Mouse (Mus musculus): ENCODE data around the gene Zbtb20. TPM values are rescaled to one million over a fixed set of nuclear protein-coding genes. Genes with fewer than 3 reads are reported as not detected.

Gene Zbtb20
- polyA plus RNA-seq, 2 experiments from 2014 or later, result 41.3 to 43.4 TPM

DNA sequence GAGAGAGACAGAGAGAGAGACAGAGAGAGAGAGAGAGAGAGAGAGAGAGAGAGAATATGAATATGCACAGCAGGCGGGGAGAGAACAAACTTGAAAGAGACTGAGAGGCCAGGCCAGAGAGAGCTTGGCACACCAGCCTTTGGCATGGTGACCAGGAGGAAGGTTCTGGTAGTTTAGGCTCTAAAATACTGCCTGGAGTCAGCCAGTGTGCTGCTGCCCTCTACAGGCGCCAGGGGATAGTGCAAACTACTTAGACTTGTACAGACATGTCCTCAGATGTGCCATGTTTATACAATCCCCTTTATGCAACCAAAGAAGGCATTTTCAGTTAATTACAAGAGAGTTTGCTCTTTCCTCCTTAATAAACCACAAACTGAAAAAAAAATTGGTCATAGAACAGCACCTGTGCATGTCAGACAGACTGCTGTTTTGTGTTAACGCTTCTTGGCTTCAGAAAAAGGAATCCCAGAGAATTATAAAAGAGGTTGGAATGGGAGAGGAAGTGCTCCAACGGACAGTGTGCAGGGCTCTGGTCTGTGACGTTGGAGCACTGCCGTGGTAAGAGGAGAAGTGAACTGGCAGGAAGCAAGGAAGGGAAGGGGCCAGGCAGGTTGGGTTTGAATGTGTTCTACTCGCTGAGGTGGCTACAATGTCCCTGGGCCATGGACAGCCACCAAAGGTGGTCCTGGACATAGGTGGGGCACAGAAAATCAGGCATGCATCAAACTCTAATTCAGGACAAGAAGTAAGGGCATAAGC lies 698.5 kb downstream of the Zbtb20 start:
- peak; percentile 86 for ATAC-seq

DNA sequence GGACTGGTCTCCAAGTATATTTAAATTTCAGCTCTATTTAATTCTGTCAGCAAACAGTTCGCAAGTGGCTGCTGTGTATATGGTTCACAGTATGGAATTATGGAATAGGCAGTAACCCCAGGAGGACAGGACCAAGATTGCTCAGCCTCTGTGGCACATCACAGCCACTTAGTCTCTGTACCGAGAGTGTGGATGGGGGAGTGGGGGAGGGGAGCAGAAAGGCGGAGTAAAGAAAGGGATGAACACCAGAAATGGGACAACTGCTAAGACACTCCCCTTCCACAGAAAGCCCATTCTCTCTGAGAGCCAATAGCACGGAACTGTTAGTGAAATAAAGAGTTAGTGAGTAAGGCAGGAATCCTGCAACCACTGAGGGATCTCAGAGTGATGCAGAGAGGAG lies 699.4 kb downstream of the Zbtb20 start:
- no peak for ATAC-seq

DNA sequence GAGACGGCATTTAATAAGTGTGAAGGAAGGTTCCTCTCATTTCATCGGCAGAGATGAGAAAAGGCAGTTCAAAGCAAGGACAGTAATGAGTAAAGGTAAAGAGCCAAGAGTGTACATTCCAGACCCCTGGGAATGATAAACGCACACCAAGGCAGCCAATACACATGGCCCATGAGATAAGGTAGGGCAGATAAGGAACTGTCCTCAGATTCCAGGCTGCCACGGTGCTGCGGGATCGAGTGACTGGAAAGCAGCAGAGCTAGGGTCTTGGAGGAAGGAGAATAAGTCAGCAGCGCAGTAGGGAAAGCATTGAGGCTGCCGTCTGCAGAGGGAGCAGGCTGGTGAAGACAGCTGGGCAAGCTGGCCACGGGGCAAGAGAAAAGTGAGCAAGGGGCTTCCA lies 699.8 kb downstream of the Zbtb20 start:
- ATAC-seq, result no peak

DNA sequence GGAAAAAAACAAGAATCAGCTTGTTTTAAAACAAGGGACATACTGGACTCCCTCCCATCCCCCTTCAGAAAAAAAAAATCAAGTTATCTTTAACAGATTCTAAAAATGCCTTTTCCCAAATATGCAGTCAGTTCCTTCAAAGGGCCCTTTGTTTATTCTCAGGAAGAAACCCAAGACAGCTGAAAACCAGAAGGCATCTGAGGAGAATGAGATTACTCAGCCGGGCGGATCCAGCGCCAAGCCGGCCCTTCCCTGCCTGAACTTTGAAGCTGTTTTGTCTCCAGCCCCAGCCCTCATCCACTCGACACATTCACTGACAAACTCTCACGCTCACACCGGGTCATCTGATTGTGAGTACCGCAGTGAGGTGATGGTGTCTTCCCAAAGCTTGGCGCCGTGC lies 701.7 kb downstream of the Zbtb20 start:
- no peak for ATAC-seq

DNA sequence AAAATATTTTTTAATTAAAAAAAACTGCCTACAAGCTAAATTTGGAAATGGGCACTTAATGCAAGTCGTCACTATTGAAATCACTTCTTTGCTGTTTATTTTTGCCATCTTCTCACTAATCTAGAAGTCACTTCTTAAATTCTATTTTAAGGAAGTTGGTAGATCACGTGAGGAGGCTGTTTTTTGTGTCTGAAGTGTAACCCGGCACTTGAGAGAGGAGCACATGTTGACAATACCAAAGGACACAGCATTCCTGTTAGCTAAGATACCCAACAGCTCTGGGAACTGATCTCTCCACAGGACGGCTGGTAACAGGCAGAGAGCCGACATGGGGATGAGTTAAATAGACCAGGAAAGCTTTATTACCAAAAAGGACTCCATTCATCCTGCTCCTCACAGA lies 702.7 kb downstream of the Zbtb20 start:
- ATAC-seq, result no peak

DNA sequence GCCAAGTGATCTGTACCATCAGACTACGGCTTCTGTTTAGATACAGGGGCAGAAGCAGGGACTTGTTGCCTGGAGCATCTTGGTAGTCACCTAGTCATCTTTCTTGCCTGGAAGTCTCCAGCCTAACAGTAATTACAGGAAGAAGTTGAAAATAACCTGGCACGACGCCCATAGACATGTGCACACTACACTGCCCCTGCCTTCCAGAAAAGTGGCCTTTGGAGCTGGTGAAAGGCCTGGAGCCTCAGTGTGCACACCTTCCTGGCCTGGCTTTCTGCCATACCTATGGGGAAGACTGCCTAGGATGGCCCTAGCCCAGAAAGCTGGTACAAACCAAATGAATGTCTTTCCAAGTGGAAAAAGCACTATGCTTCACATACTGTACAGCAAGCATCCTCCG lies 703.4 kb downstream of the Zbtb20 start:
- ATAC-seq, result no peak

DNA sequence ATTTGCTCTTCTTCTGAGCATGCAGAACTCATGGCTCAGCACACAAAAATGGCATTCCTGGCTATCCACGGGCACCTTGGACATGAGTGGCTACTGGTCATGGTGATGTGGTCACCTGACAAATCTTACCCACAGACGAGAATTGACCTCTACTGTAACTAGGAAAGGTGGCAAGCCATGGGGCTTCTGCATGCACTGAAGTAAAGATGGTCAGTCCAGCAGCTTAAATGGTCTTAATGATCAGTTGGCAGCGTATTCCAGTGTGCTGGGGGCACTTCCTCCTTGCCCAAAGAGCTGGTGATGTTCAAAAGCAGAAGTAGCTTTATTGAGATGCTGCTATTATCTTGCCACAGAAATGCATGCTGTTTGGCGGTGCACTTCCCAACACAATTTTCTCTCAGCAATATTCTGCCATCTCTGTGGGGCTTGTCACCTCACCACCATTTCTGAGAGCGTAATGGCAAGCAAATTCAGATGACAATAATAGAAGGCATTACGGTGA lies 704.7 kb downstream of the Zbtb20 start:
- no peak for ATAC-seq

DNA sequence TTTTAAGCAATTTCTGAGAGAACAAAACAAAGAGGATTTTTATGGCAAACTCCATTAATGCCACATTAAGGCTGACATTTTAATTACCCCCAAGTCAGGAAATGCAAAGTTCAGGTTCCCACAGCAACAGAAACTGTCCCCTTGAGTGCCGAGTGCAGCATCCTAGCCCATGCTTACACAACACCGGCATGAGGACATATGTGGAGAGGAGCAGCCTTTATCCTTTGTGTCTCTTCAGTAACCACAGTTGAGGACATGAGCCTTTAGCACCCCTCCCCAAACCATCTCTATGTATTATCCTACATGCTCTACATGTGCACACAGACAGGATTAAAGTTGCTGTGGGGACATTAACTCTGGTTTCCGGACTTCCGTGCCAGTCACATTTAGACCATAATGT lies 705.9 kb downstream of the Zbtb20 start:
- ATAC-seq, result no peak

DNA sequence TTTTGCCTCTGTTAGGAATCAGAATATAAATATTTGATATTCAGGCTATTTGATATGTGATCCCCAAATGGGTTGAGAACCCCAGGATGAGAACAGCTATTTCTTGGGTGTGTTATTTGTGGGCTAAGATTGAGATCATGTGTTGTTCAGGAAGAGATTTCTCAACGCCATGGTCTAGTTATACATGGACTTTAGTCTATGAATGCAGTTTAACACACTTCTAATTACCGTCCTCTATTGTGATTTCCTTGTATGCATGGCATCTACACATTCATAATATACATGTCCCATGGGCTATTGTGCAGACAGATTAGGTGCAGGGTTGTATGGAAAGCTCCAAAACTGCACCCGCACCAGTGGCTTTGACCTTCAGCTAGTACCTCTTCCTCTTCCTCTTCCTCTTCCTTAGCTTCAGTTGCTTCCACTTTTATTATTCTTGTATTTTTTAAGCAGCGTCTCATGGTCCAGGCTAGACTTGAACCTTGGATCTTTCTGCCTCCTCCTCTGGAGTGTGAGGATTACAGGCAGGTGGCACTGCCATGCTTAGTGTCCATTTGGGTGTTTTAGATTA lies 711.3 kb downstream of the Zbtb20 start:
- no peak for ATAC-seq

DNA sequence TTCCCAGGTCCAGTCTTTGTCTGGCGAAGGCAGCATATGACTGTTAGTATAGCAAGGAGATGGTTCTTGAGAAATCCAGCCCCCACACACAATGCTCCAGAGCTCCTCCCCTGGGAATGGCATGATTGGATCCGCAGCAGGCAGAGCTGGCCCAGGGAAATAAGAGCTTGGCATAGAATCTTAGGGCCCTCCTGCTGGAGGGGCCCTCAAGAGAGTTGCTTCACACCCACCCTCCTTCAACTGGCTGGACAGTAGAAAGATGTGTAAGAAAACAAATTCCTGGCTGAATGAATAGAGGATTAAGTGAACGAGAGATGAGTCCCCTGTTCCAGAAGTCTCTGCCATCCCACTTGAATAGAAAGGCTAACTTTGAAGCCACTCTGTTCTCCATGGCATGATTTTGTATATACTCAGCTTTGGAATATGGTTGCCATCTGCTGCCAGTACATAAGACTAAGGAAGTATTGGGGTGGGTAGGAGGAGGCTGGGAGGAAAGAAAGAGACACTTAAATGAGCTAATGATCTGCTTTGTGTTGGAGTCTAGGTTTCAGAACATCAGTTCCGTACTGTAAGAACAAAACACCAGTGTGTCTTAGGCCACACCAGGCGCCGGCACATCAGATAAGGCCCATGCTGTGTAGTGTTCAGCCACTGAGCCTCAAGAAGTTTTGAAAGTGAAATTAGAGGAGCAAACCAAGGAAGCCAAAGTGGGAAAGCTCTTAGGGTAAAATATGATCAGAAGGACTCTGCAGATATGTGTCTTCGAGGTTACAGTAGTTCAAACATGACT lies 715.2 kb downstream of the Zbtb20 start:
- no peak for ATAC-seq

DNA sequence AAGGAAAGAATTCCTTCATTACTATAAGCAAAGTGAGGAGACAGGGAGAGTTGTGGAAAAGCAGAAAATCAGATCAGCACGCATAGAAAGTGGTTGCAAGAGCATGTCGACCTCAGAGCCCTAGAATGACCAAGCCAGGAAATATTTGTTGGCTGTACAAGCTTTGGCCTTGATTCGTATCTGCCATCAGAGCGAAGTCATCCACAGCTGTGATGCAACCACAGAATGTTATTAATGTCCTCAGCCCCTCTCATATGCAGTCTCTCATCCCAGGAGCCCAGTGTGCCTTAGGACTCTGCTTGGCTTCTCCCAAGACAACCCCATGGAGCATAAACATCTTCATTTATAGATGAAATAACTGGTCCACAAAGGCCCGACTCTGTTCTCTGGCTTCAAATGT lies 716.4 kb downstream of the Zbtb20 start:
- ATAC-seq, result no peak

DNA sequence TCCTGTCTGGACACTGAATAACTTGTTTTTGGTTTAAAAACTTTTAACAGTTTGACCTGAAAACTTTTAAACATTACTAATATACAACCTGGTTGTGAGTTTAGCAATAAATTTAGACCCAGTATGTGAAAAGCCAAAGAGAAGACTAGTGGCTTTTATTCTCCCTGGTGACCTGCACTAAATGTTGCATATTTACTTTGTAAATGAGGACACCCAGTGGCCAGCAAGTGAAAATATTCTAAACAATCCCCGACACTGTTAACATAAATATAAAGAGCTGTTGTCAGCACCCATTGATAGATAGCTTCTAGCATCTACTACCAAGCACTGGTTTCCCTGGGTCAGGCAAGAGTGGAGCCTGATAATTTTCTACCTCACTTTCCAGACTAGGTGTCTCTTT lies 717.1 kb downstream of the Zbtb20 start:
- ATAC-seq, result no peak

DNA sequence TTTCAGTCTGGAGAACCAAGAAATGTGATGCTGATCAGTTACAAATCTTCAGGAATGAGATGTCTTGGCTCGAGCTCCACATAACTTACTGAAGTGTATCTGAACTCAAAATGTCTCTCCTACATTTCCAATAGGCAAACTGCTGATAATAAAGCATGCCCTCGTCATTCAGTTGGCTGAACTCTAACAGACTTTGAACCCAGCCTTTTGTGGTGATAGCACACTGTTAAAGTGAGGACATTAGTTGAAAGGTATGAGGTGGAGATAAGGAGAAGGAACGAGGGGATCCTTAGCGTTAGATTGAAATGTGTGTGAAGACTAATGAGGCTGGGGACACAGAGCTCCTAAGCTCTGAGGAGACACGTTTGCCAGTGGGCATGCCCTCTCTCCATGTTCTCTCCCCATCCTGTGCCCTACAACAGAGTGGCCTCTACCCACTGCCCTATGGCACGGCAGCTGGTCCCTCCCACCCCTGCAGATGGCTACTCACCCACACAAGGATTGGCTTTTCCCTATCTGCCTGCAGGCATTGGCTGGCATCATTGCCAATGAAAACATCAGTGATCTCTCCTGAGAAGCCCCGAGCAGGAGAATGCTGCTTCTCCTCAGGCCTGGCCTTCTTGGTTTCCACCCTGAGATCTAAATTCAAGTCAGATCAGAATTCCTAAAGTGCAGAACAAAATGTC lies 721.8 kb downstream of the Zbtb20 start:
- ATAC-seq, result no peak

DNA sequence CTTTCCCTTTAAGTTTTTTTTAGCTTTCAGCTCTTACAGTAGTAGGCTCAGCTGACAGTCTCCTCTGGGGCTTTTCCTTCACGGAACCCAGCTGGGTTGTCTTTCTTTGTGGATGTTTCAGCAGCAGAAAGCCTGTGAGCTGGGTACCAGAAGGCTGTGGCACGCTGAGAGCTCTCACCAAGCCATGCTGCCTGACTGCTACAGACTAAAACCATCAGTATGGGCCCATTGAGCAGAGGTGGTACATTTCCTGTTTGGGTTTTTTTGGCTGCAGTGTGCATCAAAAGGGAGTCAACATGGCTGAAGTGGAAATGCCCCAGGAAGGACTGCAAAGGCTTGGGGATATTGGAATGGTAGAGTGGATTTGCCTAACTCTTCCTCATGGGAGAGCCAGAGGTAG lies 724.0 kb downstream of the Zbtb20 start:
- ATAC-seq, result peak; percentile 31

DNA sequence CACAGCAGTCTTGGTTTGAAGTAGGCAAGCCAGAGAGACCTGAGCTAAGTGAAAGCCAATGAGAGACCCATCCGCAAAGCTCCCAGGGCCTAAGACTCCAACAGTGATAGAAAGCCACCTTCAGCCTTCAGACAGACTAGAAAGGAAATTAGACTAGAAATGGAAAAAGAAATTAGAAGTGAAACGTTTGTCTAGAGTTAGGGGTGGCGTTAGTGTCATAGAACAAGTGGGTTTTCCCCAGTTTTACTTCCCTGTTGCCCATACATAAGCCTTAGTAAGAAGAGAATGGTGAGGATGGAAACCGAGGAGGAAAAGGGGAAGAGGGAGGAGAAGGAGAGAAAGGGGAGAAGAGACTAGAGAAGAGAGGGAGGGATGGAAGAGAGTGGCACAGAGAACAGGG lies 726.9 kb downstream of the Zbtb20 start:
- peak; percentile 13 for ATAC-seq

DNA sequence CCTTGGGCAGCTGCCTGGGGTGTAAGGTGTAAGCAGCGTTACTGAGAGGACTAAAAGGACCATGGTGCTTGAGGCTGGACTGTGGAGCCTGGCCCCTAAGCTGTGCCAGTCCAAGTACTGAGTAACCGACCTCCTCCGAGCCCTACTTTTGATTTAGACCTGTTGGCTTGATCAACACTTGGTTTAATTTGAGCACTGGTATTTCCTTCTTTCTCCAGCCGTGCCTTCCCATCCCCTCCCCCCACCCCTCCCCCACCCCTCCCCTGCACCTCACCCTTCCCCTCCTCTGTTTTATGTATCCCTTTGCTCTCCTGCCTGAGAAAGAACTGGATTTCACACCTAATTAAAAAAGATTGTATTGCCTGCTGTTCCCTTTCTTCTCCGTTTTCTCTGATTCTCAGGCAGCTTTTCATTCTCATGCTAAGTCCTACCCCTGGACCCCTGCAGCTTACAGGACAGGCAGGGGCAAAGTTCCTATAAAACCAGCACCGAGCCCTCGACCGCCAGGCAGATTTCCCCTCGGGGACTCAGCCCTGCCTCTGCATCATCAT lies 728.0 kb downstream of the Zbtb20 start:
- no peak for ATAC-seq

DNA sequence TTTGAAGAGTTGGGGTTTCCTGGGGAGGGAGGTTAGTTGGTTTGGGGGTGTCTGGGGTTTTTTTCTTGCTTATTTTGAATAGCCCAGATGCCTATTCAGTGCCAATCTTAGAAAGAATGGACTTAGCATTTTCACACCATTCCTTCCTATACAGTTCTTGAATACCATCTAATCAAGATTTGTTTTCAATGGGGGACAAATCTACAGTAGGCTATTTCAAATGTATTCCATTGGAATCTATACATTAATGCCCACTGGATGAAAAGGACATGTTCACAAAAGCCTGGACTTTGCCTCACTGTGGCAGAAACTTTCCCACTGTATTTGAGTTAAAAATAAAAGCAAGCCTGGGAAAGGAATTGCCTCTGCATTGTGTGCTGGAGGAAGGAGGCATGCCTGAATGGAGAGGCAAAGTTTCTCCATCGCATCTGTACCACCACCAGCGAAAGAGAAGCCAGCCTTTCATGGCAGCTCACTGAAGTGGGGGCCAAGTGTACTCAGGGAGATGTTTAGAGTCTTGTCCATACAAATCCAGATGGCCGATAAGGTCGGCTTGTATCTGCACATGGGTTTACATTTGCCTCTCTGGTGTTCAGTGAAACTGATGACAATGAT lies 728.8 kb downstream of the Zbtb20 start:
- ATAC-seq, result no peak

DNA sequence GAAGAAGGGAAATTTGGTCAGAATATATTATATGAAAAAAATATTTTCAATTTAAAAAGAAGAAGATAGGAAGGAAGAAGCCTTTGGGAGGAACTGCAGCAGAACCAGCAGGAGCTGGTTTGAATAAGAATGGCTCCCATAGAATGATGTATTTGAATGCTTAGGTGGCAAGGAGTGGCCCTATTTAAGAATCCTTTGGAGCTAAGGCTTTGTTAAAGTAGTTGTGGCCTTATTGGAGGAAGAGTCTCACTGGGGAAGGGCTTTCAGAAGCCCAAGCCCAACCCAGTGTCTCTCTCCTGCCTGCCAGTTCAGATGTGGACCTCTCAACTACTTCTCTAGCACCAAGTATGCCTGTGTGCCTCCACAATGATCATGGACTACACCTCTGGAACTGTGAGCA lies 731.4 kb downstream of the Zbtb20 start:
- ATAC-seq, result no peak

DNA sequence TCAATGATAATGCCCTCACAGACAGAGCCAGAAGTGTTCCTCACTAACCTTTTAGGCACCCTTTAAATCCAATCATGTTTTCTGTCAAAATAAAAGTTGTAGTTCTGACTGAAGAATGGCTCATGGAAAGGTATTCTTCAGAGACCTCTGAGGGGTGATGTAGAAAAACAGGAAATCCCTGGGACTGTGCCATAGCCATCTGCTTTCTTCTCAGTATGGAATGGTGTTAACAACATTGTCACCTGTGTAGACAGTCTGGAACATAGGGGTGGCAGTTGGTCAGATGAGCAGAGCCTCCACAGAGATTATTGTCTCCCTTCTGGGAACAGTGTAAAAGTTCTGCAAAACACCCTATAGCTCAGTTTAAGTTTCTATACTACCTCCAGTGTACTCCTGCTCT lies 732.4 kb downstream of the Zbtb20 start:
- no peak for ATAC-seq

DNA sequence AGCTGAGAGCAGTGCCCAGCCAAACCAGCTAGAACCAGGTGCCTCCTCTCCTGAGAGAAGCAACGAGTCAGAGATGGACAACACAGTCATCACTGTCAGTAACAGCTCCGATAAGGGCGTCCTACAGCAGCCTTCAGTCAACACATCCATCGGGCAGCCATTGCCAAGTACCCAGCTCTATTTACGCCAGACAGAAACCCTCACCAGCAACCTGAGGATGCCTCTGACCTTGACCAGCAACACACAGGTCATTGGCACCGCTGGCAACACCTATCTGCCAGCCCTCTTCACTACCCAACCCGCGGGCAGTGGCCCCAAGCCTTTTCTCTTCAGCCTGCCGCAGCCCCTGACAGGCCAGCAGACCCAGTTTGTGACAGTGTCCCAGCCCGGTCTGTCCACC lies 734.7 kb downstream of the Zbtb20 start:
- no peak for ATAC-seq

DNA sequence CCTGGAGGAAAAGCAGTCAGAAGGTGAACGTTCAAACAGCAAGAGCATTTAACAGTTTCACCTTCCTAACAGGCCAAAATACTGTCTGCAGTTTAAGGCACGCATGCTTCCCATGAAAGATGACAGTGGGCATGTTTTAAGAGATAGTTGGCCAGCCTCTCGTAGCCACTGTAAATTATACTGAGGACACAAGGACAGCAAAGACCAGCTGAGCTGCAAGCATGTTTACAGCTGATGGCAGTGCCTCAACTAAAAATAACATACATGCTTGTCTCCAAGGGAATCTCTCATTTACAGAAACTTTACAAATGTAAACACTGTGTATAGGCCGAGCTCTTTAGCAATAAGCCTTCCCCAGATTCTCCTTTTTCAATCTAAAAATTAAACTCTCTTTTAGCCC lies 740.7 kb downstream of the Zbtb20 start:
- no peak for ATAC-seq

DNA sequence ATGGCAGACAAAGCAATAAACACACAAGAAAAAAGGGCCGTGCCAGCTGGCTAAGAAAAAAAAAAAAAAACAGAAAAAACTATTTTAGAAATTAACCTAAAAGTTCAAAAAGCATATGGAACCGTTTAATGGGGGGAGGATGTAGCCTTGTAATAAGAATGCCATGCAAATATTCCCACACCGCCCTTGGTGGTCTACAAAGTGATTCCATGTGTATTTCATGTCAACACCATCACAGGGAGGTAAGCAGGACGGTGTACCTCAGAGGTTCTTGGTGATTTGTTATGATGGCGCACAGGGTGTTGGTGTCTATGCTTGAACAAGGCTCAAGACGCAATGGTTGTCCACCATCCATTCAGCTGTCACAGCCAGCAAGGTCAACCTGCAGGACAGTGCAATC lies 741.7 kb downstream of the Zbtb20 start:
- no peak for ATAC-seq

Measured in activated CD4-positive, CD25-positive, alpha-beta regulatory T cell, adult 4 months (primary cell).